Mouse (Mus musculus) thymus, postnatal 10 days (tissue): ENCODE data around the gene Cdhr5.
"Not testable (repeated sequence)": the region's sequence is repeated elsewhere in the genome, so short reads cannot be mapped to it uniquely, and the experiment has no call there.

Source experiments
- DNase-seq, 2 experiments: peaks; one replicate each; pipeline ENCODE4 v3.0.0; 2021; ENCODE audit warnings: low spot score in 2 of 2

Cdhr5 gene

DNA sequence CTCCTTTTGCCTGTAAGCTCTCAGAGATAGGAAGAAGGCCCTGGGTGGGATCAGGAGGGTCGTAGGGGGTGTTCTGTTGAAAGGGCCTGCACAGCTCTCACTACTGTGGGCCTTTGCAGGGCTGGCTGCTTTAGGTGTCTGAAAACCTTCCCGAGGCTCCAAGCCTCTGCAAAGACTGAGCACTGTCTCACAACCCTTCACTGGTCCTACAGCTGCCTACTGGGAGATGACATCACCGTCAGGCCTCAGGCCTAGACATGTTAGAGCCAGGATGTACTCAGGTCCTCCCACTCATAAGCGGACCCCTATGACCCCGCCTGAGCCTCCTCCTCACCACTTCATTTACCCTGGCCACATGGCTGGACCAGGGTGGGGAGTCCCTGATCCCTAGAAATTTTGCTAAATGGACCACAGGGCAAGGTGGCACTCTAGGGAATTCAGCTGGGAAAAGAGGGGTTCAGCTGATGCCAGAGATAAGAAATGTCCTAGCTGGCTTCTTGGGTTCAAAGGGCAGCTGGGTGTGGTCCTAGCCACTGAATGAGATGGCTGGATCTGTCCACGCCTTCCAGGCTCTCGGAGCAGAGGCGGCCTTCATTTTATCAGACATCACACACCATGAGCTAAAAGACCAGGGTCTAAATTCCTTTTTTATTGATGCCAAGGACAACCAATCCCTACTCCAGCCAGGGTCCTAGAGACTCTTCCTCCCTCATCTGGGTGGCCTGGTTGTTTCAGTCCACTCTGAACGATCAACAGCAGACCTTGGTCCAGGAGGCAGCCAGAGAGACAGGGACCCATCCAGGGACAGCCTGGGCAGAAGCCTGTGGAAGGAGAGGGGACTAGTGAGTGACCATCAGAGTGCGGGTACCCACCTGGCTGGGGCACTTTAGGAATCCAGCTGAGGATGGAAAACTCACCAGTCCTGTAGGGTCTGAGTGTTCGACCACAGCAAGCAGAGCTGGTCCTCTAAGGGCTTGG, 1.4 kb upstream of the Cdhr5 start:
- no peak for DNase-seq

DNA sequence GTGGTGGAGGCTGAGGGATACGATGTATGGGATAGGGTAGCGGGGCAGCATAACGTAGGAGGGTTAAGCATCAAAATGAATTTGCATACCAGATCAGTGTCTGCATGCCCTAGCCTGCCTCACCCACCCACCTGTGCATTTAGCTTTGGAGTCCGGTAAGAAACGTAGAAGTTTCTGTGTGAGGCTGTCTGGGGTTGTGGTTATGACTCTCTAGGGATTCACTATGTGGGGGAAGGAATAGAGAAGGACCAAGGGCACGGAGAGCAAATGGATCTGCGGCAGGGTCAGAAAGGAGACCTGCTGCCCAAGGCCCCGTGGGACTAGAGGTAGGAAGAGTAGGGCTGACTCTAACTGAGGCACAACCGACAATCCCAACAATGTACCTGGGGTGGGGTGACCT, 1.2 kb downstream of the Cdhr5 start:
- DNase-seq = no peak

DNA sequence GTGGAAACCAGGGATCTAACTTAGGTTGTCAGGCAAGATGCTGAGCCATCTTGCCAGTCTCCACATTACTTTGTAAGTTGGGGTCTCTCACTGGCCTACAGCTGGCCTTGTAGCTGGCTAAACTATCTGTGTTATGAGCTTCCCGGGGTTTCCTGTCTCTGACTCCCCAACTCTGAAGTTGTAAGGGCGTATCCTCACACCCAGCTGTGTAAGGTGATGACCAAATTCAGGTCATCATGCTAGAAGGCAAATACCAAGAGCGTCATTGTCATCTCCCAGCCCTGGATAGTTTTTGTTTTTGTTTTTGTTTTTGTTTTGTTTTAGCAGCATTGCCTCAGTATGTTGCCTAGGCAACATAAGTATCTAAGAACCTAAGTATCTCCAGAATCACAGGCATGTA, 6.0 kb downstream of the Cdhr5 start:
- DNase-seq = no peak

DNA sequence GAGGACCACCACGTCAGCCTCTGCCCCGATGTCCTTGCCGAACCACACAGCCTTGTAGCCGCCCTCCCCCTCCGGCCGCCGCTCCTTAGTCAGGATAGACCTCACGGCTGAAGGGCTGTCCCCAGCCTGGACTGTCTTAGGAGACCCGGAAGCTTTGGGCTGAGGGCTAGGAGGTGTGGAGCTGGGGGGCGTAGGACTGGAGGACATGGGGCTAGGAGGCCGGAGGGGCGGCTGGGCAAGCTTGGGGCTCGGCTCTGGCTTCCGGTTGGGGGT, 7.4 kb downstream of the Cdhr5 start:
- no peak for DNase-seq

DNA sequence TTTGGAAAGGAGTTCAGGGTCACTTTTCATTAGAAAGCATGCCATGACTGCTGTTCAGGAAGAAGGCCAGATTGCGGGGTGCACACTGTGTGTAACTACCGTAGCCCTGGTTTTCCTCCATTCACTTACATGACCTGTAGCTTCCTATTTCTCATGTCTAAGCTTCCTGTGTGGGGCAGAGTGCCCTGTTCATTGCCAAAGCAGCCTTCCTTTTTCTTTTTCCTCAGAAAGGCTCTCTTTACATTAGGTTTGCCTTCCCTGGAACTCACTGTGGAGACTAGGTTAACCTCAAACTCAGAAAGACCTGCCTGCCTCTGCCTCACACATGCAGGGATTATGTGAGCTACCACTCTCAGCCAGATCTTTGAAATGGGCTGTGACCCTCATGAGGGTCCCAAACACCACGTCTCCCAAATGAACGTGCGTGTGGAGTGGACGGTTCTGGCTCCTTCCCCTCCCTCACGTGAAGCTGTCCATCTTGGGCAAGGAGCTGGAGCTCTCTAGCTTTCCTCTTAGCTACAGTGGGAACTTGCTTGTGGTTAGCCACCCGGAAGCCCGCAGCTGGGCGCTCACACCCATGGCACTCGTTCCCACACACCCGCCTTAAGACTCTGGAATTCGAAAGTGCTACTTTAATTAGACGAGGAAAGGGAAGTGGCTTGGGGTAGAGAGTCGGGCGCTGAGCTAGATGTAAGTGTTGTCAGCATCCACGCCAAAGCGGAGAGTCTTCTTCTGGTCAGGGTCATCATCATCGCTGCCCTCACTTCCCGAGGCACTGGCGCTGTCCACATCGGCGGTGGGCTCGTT, 7.9 kb downstream of the Cdhr5 start:
- DNase-seq = no peak

DNA sequence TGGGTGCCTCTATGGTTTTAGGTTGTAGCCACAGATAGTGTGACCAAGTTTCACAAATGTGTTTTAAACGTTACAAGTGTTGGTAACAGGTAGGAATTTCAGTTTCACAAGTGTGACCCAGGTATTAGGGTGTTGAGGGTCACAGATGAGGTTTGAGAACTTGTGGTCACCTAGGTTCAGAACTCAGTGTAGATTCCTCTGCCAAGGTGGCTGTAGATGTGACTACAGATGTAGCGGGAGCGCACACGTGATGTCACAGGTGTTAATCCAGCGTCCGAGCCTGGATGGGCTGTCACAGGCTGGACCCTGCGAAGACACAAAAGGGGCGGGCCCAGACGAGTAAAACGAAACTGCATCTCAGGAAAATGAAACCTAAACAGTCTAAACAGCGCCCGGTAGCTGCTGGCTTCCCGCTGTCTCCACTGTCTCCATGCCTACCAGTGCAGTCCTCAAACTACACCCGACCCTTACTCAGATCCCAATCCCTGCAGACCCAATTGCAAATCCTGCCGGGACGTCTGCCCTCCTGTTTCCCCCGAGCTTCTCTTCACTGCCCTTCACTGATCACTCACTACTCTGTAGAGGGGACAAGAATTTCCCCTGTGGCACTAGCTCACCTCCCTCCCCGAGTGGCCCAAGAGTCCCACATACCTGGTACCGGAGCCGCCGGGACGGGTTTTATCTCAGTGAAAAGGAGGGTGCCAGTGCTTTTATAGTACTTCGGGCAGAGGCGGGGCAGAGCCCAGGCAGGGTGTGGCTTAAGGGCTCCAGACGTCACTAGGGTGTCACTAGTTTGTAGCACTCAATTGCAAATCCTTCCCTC, 10.6 kb downstream of the Cdhr5 start, which contains the start of gene Irf7:
Irf7 (minus strand) TSS at position 743 of the 823 bp plus-strand sequence.
- DNase-seq = peak; percentile 29 to 60

DNA sequence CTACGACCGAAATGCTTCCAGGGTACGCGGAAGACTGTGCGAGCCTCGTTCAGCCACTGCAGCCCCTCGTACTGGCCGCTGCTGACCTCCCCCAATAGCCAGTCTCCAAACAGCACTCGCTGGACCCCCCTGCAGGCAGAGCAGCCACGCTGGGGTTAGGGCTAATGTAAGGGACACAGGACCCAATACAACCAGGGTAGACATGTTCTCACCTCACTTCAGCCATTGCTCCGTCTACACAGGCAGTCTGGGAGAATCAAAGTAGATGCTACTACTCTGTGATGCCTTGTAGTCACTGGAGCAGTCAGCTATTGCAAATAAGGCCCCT, 11.2 kb downstream of the Cdhr5 start:
- no peak for DNase-seq

DNA sequence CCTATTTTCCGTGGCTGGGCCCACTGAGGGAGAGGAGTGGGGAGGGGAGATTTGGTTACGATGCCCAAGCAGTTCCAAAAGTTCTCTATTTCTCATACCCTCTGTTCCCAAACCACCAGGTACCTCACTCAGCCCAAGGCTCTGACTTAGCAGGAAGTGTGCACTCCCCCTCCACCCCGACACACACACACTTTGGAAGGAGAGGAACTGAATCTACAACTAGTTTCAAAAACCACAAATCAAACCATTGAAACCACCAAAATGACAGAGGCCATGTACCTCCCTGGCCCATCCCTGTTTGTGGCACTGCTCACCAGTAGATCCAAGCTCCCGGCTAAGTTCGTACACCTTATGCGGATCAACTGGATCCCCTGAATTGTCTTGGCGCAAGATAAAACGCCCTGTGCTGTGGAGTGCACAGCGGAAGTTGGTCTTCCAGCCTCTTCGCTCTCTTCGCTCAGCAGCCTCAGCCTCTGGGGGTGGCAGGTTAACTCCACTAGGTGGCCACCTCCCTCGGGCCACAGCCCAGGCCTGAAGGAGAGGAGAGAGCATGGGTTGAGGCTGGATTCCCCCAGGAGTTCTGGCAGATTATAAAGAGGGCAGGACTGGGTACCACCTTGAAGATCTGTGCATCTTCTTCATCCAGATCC, 11.7 kb downstream of the Cdhr5 start:
- DNase-seq = peak; percentile 55 to 70

DNA sequence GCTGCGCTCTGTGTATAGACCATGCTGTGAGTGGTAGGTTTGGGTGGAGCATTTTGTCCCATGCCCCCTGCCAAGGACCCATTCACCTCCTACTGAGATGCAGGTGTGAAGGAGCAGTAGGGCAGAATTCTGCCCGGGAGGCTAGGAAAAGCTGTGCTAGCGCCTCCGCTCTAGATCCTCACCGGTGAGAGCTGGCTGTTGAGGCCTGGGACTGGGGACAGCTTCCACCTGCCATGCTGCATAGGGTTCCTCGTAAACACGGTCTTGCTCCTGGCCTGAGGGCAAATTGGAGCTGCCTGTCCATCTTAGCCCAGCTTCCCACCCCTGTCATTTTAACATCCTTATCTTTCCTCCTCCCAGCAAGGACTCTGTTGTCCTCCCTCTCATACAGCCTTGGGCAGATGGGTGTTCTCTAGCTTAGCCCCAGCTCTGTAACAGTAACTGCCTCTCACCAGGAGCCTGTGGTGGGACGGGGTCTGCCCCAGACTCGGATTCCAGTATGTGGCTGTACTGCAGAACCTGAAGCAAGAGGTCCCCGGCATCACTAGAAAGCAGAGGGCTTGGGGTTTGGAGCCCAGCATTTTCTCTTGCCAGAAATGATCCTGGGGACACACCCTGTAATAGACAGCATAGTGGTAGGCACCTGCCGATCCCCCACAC, 12.4 kb downstream of the Cdhr5 start:
- no peak for DNase-seq

DNA sequence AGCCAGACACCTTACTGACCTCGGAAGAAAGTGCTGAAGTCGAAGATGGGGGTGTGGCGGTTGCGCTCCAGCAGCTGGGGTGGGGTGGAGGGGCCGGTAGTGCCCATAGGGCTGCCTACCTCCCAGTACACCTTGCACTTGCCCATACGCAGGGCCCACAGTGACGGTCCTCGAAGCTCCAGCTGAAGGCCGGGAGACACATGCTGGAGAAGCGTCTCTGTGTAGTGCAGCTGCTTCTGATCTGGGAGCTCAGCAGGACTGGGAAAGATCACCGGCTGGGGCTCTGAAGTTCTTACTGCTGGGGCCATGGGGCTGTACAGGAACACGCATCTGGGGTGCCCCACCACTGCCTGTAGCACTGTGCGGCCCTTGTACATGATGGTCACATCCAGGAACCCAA, 12.9 kb downstream of the Cdhr5 start:
- DNase-seq = no peak

DNA sequence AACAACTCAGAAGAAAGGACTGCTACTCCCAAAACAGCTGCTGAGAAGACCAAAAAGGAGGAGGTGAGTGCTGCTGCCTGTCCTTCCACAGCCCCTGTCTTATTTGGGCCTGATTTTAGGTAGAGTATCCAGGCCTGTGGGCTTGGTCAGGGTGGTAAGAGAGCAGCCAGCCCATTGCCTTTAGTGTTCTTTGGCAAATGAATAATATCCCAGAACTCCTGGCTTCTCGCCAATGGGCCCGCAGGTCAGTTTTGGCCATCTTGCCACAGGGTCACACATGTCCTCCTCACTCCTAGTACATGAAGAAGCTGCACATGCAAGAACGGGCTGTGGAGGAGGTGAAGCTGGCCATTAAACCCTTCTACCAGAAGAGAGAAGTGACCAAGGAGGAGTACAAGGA, 15.1 kb downstream of the Cdhr5 start:
- DNase-seq = no peak

DNA sequence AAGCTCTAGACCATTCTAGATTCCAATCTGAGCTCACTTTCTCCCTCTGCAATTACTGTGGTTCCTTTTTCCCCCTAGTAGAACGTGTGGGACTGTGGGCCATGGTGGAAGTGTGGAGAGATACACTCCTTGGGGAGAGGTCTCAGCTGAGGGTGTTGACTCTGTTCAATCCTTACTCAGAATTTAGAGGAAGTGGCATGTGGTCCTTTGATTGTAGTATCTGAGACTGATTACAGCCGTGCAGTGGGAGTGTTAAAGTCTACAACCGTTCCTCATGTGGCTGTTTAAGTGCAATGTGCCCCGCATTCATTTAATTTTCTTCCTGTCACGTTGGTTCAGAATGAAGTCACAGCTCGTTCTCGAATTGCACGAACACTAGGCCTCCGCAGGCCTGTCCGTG, 20.4 kb downstream of the Cdhr5 start:
- DNase-seq = no peak

DNA sequence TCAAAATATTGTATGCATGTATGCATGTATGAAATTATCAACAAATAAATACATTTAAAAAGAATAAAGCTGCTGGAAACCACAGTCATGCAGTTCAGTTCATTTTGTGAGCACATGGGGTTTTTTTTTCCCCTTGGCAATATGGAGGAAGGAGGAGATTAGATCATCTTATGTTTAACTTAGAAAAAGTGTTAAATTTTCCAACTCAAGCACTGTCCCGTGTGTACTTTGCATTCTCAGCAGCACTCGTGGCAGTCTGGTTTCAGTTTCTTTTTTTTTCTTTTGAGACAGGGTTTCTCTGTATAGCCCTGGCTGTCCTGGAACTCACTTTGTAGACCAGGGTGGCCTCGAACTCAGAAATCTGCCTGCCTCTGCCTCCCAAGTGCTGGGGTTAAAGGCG, 26.1 kb downstream of the Cdhr5 start:
- not testable (repeated sequence) for DNase-seq

DNA sequence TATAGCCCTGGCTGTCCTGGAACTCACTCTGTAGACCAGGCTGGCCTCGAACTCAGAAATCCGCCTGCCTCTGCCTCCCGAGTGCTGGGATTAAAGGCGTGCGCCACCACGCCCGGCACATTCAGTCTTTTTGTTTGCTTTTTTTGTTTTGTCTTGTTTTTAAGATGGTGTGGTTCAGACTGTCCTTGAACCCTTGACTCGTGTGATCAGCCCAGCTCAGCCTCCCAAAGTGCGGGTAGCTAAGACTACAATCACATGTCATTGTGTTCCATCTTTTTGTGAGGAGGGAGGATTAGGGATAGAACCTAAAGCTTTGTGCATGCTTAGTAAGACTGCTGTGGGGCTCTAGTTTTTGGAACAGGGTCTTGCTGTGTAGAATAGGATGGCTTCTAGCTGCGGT, 45.0 kb downstream of the Cdhr5 start:
- DNase-seq = no peak

DNA sequence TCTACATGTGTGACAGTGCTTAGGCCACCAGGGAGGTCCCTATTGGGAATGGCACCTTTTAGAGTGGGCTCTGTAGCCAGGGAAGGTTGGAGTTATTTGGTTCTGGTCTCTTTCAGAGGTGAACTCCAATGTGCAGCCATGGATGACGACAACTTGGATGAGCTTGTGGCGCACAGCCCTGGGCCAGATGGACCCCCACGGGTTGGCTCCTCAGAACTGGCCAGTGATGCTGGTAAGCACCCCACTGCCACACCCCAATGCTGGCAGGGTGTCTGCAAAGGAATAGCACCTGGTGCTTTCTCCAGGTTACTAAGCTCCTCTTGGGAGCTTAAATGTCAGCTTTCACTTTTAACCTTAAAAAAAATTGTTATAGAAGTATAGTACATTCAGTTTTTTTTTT, 45.5 kb downstream of the Cdhr5 start:
- DNase-seq = no peak

DNA sequence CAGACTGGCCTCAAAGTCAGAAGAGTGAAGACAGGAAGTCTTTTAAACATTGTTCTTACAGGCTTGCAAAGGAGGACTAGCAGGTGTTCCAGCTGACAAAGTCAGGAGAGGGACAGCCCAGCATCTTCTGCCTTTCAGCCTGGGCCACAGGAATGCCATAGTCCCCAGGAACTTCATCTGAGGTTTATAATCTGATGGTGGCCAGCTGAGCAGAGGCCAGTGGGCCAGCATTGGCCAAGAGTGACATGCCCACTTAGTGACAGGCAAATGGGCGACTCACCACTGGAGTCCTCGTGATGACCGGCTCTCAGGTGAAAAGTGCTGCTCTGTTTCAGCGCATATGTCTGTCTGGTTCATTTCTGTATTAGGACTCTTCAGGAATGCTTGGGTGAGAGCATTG, 46.0 kb downstream of the Cdhr5 start:
- no peak for DNase-seq

DNA sequence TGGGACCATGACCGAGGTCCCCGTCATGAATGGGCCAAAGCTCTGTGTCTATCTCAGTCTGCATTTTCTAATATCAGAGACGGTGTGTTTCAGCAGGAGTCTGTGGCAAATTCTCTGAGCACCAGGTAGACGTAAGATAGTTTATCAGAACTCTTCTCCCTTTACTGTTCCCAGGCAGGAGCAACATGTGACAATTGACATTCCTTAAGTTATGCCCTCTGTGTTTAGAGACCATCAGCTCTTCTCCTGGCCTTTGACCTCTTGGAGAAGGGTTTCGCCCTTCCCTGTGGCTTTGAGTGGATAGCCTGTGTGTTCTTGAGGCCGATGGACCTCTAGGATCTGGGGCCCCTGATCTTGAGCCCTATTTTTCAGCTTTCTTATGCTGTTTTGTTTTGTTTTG, 46.9 kb downstream of the Cdhr5 start:
- DNase-seq = no peak

DNA sequence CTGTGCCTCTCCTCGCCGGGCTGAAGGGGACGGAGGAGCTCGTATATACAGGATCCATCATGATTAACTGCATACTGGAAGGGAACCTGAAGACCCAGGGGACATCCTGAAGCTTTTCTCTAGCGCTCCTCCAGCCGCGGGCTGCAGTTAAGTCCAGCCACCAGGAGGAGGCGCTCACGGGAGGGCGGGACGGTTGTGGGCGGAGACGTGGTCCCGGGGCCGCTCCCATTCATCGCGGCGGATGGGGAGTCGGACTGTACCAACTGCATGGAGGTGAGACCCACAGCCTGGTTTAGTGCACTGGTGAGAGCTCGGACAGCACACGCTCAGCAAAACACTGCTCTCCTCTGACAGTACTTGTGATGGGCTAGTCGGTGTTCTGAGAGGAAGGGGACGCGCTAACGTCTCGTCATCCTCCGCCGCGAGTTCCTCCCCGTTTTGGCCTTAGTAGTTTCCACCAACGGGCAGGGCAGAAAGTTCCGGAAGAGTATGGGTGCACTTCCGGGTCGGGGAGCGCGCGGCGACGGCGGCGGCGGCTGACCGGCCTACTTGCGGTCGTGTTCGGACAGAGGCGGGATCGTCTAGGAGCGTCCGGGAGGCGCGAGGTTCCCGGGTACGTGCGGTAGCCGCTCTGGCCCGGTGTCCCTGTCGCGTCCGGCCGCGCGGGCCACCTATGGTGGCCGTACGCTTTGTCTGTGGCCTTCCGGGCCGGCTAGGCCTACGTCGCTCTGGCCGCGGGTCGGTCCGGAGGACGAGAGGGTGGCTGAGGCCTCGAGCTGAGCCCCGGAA, 48.1 kb downstream of the Cdhr5 start, which contains the start of gene Phrf1:
Phrf1 (plus strand) TSS at position 506 of the 789 bp plus-strand sequence.
- DNase-seq = peak; percentile 89 to 97

DNA sequence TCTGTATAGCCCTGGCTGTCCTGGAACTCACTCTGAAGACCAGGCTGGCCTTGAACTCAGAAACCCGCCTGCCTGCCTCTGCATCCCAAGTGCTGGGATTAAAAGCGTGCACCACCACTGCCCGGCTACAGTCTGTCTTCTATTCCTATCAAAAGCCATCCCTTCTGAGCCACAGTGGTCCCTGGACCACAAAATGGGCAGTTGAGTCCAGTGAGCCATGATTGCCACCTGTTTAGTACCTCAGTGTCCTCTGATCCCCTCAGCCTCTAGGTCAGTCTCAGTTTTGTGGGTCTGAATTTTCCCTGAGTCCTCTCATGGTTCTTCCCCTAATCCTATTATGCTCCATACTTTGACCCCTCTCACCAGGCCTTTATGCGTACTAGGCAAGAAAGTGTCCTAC, 48.8 kb downstream of the Cdhr5 start:
- DNase-seq = no peak

DNA sequence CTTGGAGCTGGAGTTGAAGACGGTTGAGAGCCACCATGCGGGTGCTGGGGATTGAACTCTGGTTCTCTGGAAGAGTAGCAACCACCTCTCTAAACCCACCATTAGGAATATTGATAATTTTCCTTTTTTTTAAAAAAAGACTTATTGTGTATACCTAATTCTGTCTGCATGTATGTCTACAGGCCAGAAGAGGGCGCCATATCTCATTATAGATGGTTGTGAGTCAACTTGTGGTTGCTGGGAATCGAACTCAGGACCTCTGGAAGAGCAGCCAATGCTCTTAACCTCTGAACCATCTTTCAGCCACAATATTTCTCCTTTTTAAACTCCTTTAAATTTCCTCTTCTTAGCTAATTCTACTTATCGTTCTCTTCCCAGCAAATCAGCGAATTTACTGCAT, 50.1 kb downstream of the Cdhr5 start:
- DNase-seq = no peak
